Mouse (Mus musculus) cerebellum, postnatal 4 days (tissue): Measurements from ENCODE around the gene Slc41a3.

ENCODE experiments used
- DNase-seq, 2 experiments: peaks; one replicate each; pipeline ENCODE4 v3.0.0; 2022; ENCODE audit warnings: low spot score in 2 of 2, mixed read lengths in 1 of 2

Gene Slc41a3

GRCm38 (mm10) chr6:90604533-90605297, at the start of gene Slc41a3:
Gene Slc41a3, plus strand, starts transcription at chr6:90604725.
- peak; percentile 69 to 82 for DNase-seq

- DNase-seq, result no peak
Measured at GRCm38 (mm10) chr6:90556534-90557058, 47.9 kb upstream of the Slc41a3 start.

DNA sequence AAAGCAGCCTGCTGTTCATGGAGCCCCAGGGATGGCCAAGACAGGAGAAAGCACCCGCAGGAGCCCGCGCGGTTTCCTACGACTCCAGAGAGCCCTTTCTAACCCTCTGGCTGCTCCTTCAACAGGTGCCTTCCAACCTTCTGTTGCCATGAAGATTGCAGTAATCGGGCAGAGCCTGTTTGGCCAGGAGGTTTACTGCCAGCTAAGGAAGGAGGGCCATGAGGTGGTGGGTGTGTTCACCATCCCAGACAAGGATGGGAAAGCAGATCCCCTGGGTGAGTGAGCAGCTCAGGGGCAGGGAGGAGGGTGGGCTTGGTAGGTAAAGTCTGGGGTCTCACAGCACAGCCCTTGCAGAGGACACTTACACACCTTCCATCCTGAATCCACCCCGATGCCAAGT, 47.4 kb upstream of the Slc41a3 start:
- no peak for DNase-seq

GRCm38 (mm10) chr6:90557829-90558693, 46.5 kb upstream of the Slc41a3 start:
- no peak for DNase-seq

GRCm38 (mm10) chr6:90560390-90561058, 44.0 kb upstream of the Slc41a3 start:
- no peak for DNase-seq

GRCm38 (mm10) chr6:90561234-90561781, 43.2 kb upstream of the Slc41a3 start:
- DNase-seq, result no peak

- DNase-seq, result no peak
Measured at GRCm38 (mm10) chr6:90564240-90564639, 40.3 kb upstream of the Slc41a3 start.

- DNase-seq, result no peak
Measured at GRCm38 (mm10) chr6:90565357-90566215, 38.9 kb upstream of the Slc41a3 start.

GRCm38 (mm10) chr6:90567486-90567885, 37.0 kb upstream of the Slc41a3 start:
- DNase-seq, result no peak

- DNase-seq, result no peak
Measured at GRCm38 (mm10) chr6:90567928-90568327, 36.6 kb upstream of the Slc41a3 start.

- no peak for DNase-seq
Measured at GRCm38 (mm10) chr6:90568721-90569120, 35.8 kb upstream of the Slc41a3 start.

- no peak for DNase-seq
Measured at GRCm38 (mm10) chr6:90569736-90570383, 34.7 kb upstream of the Slc41a3 start.

GRCm38 (mm10) chr6:90570392-90570791, 34.1 kb upstream of the Slc41a3 start:
- DNase-seq, result no peak

DNA sequence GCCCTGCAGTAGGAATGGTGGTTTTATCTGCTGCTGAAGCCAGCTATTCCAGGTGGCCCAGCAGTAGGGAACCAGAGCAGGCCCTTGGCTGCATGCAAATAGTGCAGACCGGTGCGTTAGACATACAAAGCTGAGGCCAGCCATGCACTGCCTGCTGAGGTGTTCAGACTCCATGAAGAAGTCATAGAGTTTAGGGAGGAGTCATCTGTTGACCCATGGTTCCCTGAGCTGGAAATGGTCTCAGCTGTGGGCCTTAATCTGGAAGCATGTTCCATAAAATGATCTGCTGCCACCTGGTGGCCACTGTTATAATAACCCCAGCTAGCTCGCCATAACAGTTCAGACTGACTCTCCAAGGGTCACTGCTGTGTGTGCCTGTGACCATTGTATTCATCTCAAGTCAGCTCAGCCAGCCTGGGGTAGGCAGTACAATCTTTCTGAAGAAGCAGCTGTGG, 29.2 kb upstream of the Slc41a3 start:
- DNase-seq, result peak; percentile 83 to 90

DNA sequence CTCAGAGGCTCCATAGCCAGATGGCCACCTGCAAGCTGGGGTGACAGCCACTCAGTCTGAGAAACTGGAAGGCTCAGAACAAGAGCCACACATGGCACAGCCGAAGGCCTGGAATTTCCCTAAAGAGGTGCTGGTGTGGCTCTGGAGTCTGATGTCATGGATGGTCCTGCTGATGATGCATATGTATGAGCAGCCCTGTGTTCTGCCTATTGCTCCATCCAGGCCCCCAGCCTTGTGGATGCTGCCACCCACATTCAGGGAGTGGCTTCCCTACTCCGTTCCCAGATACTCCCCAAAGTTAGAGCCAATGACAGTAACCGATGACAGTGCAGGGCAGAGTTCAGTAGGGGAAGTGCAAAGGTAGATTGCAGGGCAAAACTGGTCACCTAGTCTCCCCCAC, 26.4 kb upstream of the Slc41a3 start:
- DNase-seq, result no peak

GRCm38 (mm10) chr6:90582331-90582730, 22.2 kb upstream of the Slc41a3 start:
- no peak for DNase-seq

DNA sequence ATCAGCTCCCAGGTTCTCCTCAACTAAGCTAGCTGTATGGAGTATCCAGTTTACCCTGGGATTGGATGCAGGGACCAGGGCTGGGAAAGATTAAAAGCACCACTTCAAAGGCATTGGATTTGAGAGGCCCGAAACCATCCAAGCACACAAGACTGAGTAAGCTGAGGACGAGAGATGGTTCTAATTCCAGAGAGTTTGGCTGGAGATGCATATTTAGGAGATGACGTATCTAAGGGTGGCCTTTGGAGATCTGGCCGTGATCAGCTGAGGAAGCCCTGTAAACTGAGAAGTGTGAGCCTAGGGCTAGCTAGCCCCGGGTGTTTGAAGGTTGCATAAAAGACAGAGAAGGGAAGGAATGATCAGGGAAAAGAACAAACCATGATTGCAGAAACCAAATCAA, 16.4 kb upstream of the Slc41a3 start:
- no peak for DNase-seq

DNA sequence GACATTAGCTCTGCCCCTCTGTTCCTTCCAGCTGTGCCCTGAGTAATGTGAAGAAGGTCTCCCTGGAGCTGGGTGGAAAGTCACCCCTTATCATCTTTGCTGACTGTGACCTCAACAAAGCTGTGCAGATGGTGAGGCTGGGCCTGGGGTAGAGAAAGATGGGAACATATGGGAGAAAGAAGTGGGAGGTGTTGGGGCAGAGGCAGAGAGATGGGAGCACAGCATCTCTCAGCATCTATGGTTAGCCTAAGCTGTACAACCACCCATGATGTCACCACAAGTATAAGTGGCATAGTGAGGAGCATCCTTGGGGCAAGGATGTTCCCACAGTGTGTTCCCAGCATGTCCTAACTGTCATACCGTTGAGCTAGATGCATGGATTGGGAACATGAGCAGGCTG, 13.8 kb upstream of the Slc41a3 start:
- DNase-seq, result no peak

DNA sequence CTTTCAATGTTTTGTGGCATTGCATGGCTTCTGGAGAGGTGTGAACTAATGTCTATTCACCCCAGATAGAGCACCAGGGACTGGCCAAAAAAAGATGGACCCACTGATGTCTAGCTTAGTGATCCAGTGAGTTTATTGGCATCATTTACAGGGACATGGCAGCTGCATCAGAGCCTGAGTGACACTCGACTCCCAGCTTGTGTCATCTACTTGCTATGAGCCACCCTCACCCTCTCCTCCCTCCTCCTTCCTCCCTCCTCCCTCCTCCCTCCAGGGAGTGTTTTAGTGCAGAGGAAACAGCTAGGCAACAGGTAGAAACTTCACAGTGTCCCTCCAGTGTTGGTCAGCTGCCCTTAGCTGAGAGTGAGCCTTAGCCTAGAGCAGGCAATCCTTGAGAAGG, 9.6 kb upstream of the Slc41a3 start:
- no peak for DNase-seq

DNA sequence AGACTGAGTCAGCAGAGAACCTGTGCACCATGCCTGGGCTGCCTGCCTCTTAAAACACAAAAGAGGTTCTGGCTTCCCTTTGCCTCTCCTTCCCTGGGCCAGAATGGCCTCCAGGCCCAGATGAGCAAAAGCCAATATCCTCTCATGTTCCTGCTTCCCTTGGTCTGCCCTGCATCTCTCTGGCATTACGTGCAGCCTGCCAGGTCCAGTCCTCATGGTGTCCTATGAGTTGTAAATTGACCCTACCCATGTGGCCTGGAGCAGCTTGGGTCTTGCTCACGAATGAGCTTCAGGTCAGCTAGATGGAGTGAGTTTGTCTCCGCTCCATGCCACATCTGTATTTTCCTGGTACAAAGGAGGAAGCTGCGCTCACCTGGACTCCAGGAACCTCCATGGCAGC, 7.5 kb upstream of the Slc41a3 start:
- no peak for DNase-seq
